Mouse (Mus musculus) testis, adult 2 months (tissue): ENCODE results near the gene Suclg2.

Source experiments
- CTCF ChIP-seq: fragments of 200-500 bp; IDR thresholded peaks from 2 replicates; pipeline ENCODE4 v1.5.1; 2012; ENCODE audit warnings: low read depth, mild to moderate bottlenecking, inconsistent platforms, low read length, moderate library complexity; ENCODE audit not compliant: control insufficient read depth, insufficient read depth, insufficient replicate concordance
- POLR2A ChIP-seq: fragments of 200-500 bp; IDR thresholded peaks from 2 replicates; pipeline ENCODE4 v1.6.1; 2012; ENCODE audit warnings: low read depth, mild to moderate bottlenecking, inconsistent platforms, low read length, moderate library complexity; ENCODE audit not compliant: control insufficient read depth

DNA sequence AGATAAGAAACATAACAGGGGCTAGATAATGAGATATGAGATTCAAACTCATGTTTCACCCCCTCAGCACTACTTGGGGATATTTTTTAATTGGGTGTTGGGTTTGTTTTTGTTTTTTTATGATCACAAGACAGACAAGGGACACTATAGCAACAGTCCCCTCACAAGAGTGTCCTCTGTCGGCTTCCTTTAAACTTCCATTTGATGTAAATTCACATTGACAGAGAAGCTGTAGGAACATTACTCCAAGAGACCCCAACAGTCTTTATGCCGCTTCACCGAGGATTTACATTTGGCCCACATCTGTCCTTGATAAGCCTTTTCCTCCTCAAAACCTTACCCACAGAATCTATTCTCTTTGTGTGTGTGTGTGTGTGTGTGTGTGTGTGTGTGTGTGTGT is 1.2 kb upstream of the Suclg2 start:
- TF ChIP-seq CTCF (no peak), POLR2A (no peak)
